Mouse (Mus musculus) heart, adult 11 months (tissue): ENCODE results near the gene Aunip.
A peak's percentile ranks its signal among the peaks of the same experiment; 100 is the strongest.

Source experiments
- DNase-seq: peaks from one replicate; pipeline ENCODE4 v3.0.0; 2022

Gene Aunip

DNA sequence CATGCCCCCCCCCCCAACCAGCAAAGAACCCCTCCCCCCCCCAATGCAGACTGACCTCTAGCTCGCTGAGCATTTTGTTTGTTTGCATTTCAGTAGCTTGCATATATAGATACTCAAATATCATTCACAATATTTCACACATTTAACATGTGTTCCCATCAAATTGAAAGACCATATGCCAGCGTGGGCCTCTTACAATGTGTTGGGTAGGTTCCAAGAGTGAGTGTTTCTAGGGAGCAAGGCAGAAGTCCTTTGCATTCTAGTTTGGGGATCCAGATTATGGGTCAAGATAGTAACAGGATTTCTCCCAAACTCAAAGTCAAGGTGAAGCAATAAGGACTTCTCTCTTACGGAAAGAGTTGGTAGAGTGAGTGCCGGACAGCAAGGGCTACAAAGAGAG is 7.7 kb downstream of the Aunip start:
- no peak for DNase-seq

DNA sequence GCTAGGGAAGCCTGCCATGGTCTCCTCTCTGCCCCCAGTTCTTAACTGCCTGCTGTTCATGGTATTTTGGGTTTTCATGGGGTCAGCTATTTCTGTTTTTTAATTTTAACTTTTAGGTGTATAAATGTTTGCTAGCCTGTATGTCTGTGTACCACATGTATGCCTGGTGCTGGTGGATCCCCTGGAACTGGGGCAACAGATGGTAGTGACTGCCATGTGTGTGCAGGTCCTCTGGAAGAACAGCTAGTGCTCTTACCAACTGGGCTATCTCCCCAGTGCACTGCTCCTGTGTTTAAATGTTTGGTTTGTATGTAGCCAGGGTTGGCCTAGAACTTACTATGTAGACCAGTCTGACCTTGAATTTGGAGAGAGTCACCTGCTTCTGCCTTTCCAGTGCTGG is 8.5 kb downstream of the Aunip start:
- no peak for DNase-seq

DNA sequence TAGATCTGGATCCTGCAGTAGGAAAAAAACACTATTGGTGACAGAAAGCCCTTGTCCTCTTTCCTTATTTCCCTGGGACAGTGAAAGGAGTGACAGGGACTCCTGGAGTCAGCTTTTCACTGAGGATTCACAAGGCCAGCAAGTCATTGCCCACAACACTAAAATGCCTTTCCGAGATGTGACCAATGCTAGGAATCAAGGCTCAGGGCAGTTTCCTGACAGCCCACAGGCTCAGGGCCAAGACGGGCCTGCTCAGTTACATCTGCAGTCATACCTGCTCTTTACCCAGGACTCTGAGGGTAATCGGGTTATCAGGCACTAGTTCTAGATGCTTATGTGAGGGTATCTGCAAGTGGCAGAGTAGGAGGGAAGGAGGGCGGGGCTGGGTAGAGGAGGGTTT is 12.6 kb downstream of the Aunip start:
- no peak for DNase-seq

DNA sequence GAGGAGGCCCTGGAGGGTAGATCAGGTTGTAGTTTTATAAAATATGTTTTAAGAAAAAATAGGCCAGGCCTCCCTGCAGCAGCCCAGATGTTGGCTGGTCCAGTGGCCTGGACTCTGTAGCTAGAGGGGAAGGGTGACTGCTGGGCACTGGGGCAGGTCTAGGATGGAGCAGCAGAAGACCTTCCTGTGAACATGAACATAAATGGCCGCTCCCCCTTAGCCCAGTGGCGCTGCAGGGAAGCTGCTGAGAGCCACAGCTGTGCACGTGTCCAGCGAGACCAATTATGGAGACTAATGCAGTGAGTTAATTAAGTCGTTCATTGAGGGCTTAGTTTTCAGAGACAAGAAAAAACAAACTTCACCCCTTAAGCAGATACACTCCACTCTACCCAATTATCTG is 15.0 kb downstream of the Aunip start:
- no peak for DNase-seq

DNA sequence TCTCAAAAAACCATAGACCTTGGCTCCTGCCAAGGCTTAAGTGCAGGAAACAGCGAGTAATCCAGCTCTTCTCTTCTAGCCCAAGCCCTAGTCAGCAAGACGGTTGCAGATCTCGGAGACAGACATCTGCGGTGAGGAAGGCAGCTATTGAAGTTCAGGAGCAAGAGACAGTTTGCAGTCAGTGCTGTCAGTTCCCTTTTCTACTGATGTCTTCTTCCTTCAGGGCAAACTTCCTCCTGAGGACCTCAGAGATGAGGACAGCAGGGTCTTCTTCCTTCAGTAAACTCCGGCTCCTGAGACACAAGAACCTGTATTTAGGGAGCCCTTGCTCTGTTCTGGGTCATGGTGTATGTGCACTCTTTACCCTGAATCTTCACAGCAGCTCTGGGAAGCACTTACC is 15.4 kb downstream of the Aunip start:
- DNase-seq, result no peak

DNA sequence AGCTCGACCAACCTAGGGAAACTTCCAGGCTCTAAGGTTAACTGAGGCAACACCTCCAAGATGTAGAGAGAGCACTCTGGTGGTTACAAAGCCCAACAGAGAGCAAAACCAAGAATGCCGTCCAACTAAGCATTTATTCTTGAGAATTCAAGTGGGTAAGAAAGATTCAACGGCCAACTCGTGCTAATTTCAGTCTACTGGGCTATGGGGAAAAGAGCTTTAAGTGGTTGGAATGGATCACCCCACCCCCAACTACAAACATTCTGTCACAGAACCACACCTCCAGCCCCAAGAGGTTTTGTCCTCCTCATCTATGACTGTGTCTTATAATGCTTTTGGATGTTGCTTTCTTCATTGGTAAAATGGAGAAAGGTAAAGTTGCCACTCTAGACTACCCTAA is 22.1 kb downstream of the Aunip start:
- no peak for DNase-seq

DNA sequence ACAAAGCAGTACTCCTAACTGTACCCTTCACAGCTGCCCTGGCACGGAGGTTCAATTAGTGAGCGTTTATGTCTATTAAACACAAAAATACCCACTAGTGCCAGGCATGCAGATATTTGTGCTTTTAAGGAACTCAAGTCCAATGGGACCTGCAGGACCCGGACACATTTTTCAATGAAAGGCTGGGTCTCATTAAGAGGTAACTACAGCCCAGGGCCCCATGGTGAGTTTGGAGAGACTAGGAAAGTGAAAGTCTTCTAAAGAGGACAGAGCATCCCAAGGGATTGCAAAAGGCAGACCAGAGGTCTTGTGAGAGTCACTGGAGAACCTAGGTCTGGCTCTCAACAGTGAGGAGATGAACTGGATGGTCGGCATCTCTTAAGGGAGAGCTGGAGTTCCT is 22.6 kb downstream of the Aunip start:
- peak; percentile 91 for DNase-seq

DNA sequence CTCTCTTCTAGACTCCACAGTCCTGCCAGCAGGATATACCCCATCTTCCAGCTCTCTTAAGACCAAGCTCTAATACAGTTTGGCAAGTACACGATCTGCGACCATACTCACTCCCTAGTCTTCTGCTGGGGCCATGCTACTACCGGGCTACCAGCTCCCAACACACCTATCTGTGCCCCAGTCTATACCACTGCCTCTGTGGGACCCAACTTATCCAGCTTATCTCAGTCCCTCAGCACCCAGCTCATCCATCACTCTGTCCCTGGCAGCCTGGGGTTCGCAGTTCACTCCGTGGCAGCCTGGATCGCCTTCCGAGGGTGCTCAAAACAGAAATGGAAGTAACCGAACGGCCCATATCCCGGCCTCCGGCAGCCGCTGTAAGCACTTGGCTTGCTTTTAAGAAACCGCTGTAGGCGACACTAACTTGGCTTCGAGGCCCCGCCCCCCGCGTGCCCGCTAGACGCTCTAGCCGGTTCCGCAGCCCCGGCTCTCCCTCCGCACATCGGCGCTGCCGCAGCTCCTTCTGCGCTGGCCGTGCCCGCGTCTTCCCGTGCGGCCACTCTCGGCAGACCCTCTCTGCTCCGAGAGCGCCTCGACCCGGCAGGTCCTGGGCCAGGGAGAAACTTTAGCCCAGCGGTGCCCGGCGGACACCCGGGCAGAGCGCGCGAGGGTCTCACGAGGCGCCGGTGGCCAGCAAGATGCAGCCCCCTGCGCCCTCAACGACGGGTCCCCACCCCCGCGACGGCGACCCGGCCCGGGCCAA is 23.5 kb downstream of the Aunip start:
- peak; percentile 97 for DNase-seq

DNA sequence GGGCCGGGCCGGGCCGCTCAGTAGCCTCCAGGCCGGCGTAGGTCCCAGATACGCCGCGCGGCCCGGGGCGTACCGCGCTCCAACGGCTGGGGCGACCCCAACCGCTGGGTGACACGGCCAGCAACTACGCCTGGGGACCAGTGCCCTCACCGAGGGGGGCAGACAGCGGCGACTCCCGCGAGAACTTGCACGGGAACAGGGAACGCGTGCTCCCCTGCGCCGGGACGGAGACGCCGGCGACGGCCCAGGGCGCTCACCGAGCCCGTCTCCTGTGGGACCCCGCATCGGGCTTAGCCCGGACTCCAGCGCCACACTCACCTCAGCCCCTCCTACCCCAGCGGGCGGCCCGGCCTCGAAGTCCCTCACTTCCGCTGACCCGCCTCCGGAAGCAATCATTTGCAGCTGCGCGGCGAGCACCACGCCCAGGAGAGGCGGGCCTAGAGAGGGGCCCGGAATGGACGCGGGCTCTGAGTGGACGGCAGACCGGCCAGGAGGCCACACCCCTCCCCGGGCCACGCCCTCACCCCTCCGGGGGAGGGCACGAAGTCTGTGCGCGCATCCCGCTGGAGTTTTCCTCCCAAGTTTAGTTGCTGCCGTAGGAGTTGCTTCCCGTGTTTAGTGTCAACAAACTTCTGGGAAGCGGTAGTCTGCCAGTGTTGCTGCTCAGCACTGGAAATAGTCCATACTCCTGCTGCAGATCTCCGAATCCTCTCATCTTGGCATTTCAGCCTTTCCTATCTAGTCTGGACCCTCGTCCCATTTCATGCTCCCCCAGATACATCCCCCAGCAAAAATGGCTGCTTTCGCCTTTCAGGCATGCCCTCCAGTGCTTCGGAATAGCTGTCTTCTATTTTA is 24.4 kb downstream of the Aunip start, which contains the start of gene Mtfr1l:
Gene Mtfr1l, minus strand, starts transcription at position 456 of the 855 bp plus-strand sequence.
- peak; percentile 100 for DNase-seq

DNA sequence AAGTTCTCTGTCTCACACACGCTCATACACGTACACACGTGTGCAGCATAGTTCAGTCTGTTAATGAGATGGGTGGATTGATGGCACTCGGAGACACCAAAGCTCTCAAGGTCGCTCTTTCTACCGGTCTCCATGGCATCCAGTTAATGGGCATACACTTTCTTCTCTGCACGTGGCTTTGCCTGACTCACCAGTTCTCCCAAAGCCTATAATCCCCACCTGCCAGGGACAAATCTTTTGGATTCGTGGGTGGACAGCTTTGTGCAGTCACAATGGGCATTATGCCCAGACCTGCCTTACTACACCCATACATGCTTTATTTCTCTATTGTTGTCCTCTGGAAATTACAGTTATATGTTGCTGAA is 25.0 kb downstream of the Aunip start:
- no peak for DNase-seq

DNA sequence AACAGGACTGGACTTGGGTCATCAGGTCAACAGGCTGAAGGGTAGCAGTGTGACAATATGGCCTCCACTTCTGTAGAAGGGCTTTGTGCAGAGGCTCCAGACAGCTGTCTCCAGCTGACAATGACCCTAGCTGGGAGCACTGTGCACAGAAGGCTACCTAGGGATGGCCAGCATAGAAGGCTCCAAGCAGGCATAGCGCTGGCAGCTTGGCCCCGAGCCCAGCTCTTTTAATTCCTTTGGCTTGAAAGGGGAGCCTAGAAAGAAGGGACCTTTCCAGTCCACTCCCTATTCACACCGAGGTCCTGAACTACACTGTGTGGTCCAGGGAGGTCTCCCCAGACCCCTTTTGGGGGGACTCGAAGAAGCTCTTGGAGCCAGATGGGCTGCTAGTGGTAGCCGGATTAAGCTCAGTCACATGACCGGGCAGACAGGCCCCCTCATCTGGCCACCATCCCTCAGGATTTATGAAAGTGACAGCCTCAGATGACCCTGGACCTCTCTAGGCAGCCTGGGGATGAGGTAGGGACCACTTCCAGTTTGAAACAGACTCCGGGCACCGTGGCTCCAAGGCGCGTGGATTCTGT is 28.3 kb downstream of the Aunip start:
- DNase-seq, result peak; percentile 88

DNA sequence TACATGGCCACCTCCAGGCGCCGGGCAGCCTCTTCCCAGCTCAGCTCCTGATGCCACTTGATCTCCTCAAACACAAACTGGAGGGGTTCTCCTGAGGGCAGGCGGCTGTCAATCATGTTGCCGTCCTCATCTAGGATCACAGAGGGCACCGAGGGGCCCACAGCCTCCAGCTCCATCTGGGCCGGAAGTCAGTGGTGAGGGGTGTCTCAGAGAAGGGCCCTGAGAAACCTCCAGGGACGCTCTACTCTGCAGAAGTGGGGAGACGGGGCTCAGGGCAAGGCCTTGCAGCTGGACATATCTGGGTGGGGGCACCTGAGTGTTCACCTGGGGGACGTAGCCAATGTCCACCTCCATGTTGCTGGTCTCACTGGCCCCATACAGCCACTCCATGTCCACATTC is 31.9 kb downstream of the Aunip start:
- DNase-seq, result no peak

DNA sequence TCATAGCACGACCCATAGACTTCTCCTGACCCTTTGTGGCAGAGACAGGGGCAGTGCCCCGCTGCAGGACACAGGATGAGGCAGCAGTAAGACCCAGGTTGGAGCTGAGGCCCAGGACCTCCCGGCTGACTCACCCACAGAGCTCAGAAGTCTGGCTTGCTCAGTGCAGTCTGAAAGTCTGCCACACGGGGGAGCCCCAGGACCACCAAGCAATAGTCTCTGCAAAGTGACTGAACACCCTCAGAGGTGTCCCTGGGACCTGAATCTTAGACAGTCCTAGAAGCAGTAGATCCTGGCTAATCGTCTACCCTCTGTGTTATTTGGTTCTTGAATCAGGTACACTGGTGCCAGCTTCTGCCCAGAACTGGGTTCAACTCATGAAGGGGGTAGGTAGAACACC is 32.5 kb downstream of the Aunip start:
- DNase-seq, result peak; percentile 98

DNA sequence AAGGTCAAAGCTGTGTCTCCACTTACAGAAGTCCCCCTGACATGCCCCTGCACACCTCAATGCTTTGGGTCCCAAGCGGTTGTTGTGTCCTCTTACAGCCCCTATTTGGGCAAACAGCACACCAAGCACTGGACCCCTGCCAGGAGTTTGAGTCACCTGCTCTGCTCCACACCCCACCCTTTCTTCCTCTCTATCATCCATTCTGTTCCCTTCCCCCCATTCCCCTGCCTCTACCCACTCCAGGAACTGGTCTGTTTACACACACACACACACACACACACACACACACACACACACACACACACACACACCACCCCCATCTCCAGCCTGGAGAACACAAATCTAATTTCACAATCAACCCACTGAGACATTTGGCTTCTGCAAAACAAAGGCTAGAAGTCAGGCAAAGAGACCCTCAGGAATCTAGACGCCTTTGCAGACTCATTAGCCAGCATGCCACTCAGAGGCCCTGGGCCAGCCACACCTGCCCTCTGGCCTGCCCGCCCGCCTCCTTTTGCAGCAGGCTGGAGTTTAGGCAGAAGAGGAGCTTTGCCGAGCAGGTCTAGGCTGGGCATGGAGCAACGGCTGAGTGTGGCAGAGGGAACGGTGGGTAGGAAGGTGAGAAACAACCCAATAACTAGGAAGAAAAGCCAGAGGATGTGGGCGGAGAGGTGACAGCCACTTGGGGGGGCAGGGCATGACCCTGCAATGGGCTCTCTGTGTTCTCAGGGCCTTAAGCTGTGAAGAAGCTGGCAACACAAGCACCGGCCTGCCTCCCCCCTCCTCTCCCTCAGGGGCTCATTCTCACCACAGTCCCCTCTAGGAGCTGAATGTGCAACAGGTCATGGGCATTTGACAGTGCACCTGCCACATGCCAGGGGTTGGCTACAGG is 36.3 kb downstream of the Aunip start:
- no peak for DNase-seq

DNA sequence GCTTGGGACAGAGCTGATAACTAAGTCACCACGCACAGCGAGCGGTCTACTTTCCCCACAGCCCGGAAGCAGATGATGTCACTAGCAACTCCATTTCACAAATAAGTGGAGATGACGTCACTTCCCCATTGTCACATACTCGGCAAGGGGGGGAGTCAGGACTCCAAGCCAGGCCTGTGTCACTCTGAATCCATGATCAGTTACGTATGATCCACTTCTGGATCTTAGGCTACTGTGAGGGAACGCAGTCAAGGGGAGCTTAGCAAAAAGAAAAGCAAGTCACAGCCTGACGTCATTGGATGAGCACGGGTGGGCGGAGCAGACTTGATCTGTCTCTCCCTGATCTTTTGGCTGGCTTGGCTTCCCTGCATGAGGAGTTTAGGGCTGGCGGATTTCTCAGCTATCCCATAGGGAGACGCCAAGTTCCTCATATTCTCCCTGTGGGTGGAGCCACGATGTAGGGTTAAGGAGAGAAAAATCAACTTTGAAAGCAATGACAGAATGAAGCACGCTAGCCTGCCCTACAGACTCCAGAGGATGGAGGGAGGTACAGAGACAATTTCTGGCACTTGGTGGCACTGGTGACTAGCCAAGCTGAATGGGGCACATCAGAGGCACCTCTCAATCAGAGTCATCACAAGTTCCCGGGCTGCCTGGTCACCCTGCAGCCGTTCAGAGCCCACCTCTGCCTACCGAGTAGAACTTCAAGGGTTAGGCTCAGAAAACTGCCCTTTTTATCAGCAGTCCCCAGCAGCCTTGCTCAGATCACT is 37.6 kb downstream of the Aunip start:
- peak; percentile 96 for DNase-seq

DNA sequence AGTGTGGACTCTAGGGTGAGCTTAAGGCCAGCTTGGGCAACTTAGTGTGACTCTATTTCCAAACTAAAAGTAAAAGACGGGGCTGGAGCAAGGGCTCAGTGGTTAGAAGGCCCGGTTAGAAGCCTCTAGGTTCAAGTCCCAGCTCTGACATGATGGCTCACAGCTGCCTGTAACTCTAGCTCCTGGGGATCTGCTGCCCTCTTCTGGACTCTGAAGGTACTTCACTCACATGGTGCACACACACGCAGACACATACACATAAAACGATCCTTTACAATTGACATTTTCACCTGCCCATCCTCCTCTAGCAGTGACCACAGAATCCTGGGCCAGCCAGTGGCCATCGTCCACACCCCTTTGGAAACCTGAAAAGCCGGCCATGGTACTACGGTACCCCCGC is 39.1 kb downstream of the Aunip start:
- no peak for DNase-seq

DNA sequence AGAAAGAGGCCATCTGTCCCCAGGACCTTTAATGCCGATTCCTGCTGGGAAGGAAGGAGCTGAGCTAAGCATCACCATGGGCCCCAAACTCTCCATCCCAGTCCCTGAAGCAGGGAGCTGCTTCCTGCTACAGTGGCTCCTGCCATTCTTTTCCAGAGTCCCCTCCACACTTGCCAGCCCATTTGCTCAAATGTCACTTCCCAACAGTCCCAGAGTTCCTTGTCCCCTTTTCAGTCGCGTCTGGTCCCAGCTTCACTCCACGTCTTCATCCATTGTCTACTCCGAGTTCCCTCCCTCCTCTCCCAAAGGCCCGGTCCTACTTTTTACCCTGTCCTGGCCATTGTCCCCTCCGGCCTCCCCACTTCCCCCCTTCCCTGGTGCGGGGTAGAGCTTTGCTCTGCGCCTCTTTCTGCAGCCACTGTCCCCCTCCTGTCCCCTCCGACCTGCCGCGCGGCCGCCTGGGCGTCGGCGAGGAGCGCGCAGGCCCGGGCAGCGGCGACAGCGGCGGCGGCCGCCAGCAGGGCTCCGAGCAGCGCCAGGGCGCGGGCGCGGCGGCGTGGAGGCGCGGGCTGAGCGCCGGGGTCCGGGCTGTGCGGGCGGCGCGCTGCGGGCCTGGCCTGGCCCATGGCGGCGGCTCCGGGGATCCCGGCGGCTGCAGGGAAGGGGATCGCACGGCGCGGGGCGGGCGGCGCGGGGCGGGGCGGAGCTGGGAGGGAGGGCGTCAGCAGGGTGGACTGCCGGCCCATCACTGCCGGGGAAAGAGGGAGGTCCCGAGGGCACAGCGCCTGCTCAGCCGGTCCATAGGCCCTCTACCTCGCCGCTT is 40.9 kb downstream of the Aunip start, which contains the start of gene Selenon:
Gene Selenon, minus strand, starts transcription at position 673 of the 823 bp plus-strand sequence.
- DNase-seq, result peak; percentile 99

DNA sequence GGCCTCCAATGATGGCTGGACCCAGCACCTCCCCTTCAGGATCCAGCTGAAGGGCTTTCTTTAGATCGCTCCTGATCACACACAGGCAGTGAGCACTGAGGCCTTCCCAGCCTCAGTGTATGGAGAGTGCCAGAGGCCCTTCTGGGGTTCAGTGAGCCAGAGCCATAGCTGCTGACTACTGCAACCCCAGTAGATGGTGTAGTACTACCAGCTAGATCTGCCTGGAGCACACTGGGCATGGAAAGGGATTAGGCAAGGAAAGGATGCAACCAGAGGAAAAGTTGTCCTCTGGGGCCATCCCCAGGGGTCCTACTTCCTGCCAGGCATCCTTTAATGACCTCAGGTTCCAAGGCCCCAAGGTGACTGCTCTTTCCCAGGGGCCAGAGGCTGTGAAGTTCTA is 42.8 kb downstream of the Aunip start:
- no peak for DNase-seq

DNA sequence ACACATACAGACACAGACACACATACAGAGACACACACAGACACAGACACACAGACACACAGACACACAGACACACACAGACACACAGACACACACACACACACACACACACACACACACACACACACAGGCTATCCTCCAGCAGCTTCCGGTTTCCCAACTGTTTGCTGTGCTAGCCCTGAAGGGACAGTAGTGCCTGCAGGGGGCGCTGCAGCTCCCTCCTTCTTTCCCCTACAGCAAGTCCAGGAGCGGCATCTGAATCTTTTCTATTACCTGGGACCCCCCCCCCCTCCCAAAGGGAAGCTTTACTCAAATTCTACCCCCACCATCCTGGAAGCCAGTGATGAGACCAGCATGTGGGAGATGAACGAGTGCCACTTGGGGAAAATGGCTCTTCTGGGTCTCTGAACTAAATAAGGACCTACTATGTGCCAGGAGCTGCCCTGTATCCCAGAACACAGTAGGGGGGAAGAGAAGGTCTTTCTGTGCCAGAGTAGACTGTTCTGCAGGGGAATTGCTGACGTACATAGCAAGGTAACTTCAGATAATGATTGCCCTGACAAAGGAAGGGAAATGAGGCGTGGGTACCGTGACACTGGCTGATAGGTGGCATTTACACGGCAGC is 45.3 kb downstream of the Aunip start:
- no peak for DNase-seq

DNA sequence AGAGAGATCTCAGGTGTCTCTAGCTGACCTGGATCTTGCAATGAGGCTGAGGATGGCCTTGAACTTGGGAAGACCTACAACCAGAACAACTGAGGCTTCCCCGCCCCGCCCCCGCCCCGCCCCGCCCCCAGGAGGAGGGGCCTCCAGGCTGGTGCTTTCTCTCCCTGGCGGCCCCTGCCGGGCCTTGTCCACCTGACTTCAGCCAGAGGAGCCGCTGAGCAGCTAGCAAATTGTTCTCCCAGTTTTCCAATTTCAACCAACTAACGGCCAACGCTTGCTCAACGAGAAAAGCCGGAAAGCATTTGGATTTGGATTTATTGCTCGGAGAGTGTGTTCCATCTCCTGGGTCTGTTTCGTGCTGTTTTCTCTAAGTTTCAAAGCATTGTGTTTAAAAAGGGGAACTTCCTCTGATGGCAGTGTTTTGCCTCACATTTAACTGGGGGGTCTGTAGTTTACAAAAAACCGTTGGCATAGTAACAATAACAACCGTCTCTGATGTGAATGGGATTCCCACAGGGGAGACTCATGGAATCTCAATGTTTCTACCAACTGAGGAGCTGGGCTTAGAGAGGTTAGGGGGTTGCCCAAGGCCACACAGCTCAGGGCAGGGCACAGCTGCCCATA is 46.9 kb downstream of the Aunip start:
- DNase-seq, result no peak
